Mouse (Mus musculus) heart, adult 8-10 months (tissue): Measurements from ENCODE around the gene Clec11a. TPM values are rescaled to one million over a fixed set of nuclear protein-coding genes. Genes with fewer than 3 reads are reported as not detected.

Experiments
- DNase-seq: peaks from one replicate; pipeline ENCODE4 v3.0.0; 2022; ENCODE audit warnings: low spot score
- total RNA-seq, 4 experiments: library from RNA; stranded (reverse); gene quantifications; 2 replicates each; pipeline ENCODE4 v1.2.4; 2022

Clec11a gene
- total RNA-seq, 4 experiments from 2014 or later, result 0.41 to 1.2 (median 0.67) TPM

DNA sequence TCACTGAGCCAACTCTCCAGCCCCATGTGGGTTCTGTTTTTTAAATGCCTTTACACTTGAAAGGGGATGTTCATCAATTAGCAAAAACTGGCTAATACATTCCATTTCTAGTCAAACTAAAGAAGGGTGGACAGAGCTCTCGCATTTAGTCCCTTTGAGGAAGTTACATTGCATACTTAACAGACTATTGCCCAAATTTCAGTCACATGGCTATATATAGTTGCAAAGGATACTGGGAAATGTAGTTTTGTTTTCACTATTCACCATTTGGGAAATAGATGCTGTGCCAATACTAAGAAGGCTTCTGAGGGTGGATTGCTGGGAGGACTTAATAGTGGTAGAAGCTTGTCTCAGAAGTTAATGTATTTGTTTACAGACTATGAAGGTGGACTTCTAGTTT, 25.7 kb downstream of the Clec11a start:
- no peak for DNase-seq

GRCm38 (mm10) chr7:44277250-44277622, 29.5 kb downstream of the Clec11a start:
- no peak for DNase-seq

DNA sequence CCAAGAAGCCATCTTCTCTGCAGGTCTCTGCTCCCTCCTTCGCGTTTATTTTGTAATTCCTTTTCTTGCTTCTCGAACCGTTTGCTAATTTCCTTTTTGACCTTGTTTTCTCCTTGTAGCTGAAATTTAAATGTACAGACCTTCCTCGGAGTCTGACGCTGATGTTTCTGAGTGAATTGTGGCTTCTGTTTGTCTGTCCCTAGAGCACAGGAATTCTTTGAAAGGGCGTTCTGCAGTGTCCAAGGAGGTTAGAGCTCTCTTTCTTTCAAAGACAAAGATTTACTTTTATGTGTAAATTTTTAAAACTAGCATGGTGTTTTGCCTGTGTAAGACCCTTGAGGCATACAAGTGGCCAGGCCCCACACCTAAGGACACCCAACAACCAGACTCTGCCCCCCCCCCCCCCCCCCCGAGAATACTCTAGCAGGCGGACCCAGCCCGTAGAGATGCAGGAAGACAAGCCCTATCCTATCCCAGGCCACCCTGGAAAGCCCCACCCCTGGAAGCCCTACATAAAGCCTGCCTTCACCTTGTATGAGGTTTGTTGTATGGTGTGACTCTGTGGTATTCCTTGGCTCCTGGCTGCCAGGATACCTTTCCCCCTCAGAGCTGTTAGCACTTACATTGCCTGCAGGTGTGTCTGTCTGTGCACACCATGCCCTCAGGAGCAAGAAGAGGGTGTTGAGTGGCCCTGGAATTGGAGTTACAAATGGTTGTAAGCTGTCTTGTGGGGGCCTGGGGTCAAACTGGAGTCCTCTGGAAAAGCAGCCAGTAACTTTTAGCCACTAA, 30.0 kb downstream of the Clec11a start:
- no peak for DNase-seq

DNA sequence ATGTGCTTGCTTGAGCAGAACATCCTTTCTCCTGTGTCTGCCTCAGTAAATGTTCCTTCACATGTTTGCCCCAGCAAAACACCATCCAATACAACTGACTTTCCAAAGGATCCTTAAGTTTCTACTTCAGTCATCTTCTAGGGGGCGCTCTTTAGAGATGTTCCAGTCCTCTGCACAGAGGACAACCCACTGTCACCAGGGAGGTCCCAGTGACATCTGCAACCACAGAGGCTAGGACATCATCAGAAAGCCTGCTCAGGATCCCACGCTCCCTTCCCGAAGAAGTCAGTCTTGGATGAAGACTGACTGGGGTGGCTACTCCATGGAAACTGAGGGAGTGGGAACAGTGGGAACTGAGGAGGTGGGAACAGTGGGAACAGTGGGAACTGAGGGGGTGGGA, 31.2 kb downstream of the Clec11a start:
- no peak for DNase-seq

DNA sequence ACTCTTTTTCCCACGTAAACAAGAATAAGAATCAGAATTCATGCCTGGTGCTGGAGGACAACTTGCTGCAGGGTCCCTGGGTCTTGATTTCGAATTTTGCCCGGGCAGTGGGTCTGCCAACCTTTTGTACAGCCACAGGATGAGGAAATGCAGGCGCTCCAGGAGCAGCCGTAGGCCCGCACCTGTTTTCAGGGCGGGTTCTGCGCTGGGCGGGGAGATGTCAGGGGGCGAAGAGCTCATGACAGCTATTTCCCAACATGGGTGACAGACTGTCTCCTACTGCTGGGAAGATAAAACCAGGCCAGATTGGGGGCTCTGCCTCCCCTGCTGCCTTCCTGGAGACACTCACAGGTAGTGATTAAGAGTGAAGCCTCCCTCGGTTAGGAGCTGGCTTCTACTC, 32.6 kb downstream of the Clec11a start:
- no peak for DNase-seq

DNA sequence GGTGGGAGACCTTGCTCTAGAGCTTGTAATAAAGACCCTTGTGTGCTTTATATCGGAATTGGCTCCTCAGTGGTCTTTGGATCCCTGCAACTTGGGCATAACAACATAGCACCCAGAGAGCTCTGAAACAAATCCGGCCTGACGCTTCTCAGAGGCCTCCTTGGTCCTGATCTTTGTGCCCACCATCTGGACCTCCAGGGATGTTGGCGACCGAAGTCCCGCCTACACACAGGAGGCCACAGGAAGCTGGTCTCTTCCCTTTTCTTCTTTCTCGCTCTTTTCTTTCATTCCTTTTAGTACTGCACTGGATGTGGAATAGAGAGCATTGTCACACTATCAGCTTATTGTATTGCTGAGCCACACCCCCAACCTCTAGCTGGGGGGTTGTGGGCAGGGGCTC, 33.3 kb downstream of the Clec11a start:
- no peak for DNase-seq

DNA sequence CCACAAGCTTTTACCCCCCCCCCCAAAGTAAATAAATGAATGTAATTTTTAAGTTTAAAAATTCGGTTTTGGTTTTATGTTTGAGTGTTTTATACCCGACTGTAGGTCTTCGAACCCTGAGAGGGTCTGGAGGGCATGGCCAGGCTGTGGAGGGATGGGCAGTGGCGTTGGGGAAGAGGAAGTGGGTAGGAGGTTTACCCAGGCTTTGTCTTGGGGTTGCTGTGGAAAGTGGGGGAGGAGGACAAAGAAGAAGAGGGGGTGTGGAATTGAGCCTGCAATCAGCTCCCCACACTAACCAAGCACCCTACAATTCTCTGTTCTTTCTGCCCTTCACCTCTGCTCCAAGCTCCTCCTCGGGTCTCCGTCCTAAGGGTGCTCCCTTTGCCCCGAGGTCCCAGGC, 34.2 kb downstream of the Clec11a start:
- DNase-seq, result no peak

DNA sequence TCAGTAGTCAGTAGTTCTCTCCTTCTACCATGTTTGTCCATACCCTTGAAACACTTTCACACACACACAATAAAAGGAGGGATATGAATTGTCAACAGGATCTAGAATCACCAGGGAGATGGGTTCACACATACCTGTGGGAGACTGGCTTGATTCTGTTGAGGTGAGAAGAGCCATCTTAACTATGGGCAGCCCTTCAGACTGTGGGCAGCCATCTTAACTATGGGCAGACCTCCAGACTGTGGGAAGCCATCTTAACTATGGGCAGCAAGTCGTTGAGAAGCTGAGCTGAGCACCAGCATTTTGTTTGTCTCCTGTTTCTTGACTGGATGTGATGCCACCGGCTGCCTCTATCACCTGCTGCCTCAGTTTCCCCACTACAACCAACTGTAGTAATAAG, 35.4 kb downstream of the Clec11a start:
- no peak for DNase-seq

DNA sequence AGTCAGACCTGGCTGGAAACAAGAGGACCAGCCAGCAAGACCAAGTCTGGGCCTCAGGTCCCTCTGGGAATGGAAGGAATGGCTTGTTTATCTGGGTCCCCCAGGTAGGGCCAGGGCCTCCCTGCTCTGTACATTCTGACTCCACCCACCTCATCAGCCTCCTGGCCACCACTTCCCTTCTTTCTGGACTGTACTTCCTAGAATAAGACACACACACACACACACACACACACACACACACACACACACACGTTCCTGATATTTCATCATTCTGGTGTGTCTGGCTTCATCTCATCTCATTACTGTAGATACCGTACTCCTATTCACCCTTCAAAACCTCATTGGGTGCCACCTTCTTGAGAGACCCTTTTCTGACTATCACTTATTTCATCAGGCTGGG, 37.3 kb downstream of the Clec11a start:
- no peak for DNase-seq

DNA sequence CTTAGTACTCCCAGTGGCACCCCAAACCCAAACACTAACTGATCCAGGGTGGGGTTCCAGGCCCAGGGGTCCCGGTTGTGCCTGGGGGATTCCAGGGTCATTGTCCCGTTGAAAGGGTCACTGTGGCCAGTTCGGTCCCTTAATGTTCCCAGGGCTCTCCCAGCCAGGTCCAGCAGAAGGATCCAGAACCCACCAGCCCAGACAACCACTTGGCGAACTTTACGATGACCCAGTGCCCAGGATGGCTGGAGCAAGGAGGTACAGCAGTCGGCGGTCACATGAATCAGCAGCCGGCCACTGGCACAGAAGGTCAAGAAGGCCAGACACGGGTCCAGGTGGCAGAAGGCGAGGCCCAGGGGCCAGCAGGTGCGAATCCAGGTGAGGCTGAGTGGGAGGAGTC, 38.6 kb downstream of the Clec11a start:
- no peak for DNase-seq

- peak; percentile 95 for DNase-seq
Measured at GRCm38 (mm10) chr7:44262791-44263643, 43.7 kb downstream of the Clec11a start.

GRCm38 (mm10) chr7:44261147-44261546, 45.6 kb downstream of the Clec11a start, which contains the start of gene Gm15517:
Gm15517 (plus strand) TSS chr7:44261447.
- DNase-seq, result no peak

DNA sequence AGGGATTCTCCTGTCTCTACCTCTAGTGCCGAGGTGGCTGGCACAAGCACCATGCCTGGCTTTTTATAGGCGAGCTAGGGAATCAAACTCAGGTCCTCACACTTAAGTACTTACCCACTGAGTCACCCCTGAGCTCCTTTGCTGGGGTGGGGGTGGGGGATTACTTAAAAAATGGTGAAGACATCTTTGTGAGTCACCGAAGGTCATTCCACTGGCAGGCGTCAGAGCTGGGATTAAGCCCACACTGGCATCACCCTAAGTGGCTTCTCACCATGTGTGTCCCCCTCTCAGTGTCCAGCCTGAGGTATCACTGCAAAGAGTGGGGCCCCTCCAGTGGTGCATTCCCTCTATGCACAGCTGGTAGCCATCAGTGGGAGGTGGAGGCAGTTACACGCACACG, 46.3 kb downstream of the Clec11a start:
- no peak for DNase-seq

DNA sequence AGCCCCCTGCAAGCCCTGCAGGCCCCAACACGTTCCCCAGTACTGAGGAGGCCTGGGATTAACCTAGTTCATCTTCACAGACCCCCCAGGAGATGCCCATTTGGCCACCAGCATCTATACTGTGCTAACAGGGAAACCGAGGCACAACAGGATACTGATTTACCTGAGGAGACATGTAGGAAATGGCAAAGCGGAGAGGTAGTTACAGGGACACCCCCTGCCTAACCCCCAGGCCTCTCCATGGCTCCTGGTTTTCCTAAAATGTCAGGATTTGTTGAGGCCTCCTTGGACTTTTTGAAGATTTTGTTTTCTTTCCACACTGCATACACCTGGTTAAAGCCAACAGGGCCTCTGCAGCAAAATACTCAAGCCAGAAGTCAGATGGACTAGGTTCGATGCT, 49.4 kb downstream of the Clec11a start, which contains the start of gene Acp4:
Acp4 (minus strand) TSS at position 101 of the 400 bp plus-strand sequence.
- no peak for DNase-seq

- DNase-seq, result no peak
Measured at GRCm38 (mm10) chr7:44254930-44255329, 51.8 kb downstream of the Clec11a start.

- DNase-seq, result no peak
Measured at GRCm38 (mm10) chr7:44253023-44253616, 53.6 kb downstream of the Clec11a start.

Other genes starting within 250 kb of the Clec11a start
- gene Klk1b21, start 204.6 kb downstream of the Clec11a start, total RNA-seq, result not detected
- not detected for gene Klk1b22, start 194.2 kb downstream of the Clec11a start, total RNA-seq
- gene Klk1b16, start 170.1 kb downstream of the Clec11a start, total RNA-seq, result not detected
- not detected for gene Klk1b24, start 118.7 kb downstream of the Clec11a start, total RNA-seq
- not detected for gene Klk1b3, start 108.7 kb downstream of the Clec11a start, total RNA-seq
- not detected for gene Klk1b4, start 99.5 kb downstream of the Clec11a start, total RNA-seq
- gene Klk1b5, start 91.0 kb downstream of the Clec11a start, total RNA-seq, result not detected
- gene Klk1, start 81.5 kb downstream of the Clec11a start, total RNA-seq, result under 1 TPM in 2 of 4 experiments, not detected in 2; 0.47 to 0.57 TPM
- gene Gm36864, start 70.7 kb downstream of the Clec11a start, total RNA-seq, result not detected
- gene 1700028J19Rik, start 60.2 kb downstream of the Clec11a start, total RNA-seq, result under 1 TPM; 0.31 to 0.98 (median 0.74) TPM
- gene 2410002F23Rik, start 60.2 kb downstream of the Clec11a start, total RNA-seq, result 10 to 100 TPM in 3 of 4 experiments, 1 to 10 TPM in 1; 8.9 to 18.2 (median 13.7) TPM
- gene Acp4, start 49.5 kb downstream of the Clec11a start, total RNA-seq, result not detected
- not detected for gene Gm15517, start 45.5 kb downstream of the Clec11a start, total RNA-seq
- 1 to 10 TPM; 1.8 to 4.7 (median 3.3) TPM for gene Shank1, start 3.4 kb upstream of the Clec11a start, total RNA-seq
- gene Syt3, start 77.2 kb upstream of the Clec11a start, total RNA-seq, result 1 to 10 TPM; 2.4 to 3.7 (median 3.1) TPM
- gene 1700008O03Rik, start 78.9 kb upstream of the Clec11a start, total RNA-seq, result under 1 TPM in 1 of 4 experiments, not detected in 3; 0.46 TPM
- gene Lrrc4b, start 122.1 kb upstream of the Clec11a start, total RNA-seq, result 10 to 100 TPM; 33.5 to 37.9 (median 36.4) TPM
- gene Aspdh, start 158.5 kb upstream of the Clec11a start, total RNA-seq, result 1 to 10 TPM in 1 of 4 experiments, under 1 TPM in 1, not detected in 2; 0.79 to 1.5 TPM
- gene Josd2, start 161.1 kb upstream of the Clec11a start, total RNA-seq, result 100 to 1,000 TPM; 109 to 130 (median 125) TPM
- 10 to 100 TPM; 73.8 to 84.8 (median 83.7) TPM for gene Emc10, start 189.6 kb upstream of the Clec11a start, total RNA-seq
- 1 to 10 TPM; 2.5 to 6.7 (median 3.3) TPM for gene Fam71e1, start 189.7 kb upstream of the Clec11a start, total RNA-seq
- gene Mybpc2, start 217.8 kb upstream of the Clec11a start, total RNA-seq, result 10 to 100 TPM; 14.6 to 21.4 (median 17.7) TPM
- gene Spib, start 225.2 kb upstream of the Clec11a start, total RNA-seq, result 1 to 10 TPM in 1 of 4 experiments, under 1 TPM in 3; 0.13 to 1.3 (median 0.27) TPM
- gene Pold1, start 241.9 kb upstream of the Clec11a start, total RNA-seq, result 10 to 100 TPM; 13.4 to 15.9 (median 14.9) TPM
- 10 to 100 TPM; 42.6 to 56.6 (median 45.5) TPM for gene Nr1h2, start 247.0 kb upstream of the Clec11a start, total RNA-seq